Mouse (Mus musculus) mesoderm, embryonic 11.5 days (tissue): ENCODE results near the gene Mup7.
"Not testable (repeated sequence)": the region's sequence is repeated elsewhere in the genome, so short reads cannot be mapped to it uniquely, and the experiment has no call there.

Experiments used
- DNase-seq: peaks from one replicate; pipeline ENCODE4 v3.0.0-alpha.2; 2012; ENCODE audit warnings: low read depth, low spot score

Gene Mup7

GRCm38 (mm10) chr4:60070375-60070774 lies at the start of gene Mup7:
Gene Mup7, minus strand, starts transcription at chr4:60070475.
- not testable (repeated sequence) for DNase-seq

- DNase-seq = not testable (repeated sequence)
Observed at GRCm38 (mm10) chr4:60079865-60080264, 9.6 kb upstream of the Mup7 start.

GRCm38 (mm10) chr4:60029334-60030111 lies 40.8 kb downstream of the Mup7 start:
- DNase-seq = not testable (repeated sequence)

GRCm38 (mm10) chr4:60020141-60020540 lies 50.1 kb downstream of the Mup7 start:
- not testable (repeated sequence) for DNase-seq
